Mouse (Mus musculus): ENCODE measurements at regions not wholly inside any gene's neighbourhood (a gene's known extent, or its start where the extent isn't known, plus 50 kb on each side); places are given as distances from the start of the nearest gene placed in this dataset.

- no peak for DNase-seq (ENCODE audit: low spot score in 2 of 2)
Measured at GRCm38 (mm10) chr6:101596995-101597394, 219.3 kb upstream of the Pdzrn3 start.

GRCm38 (mm10) chr6:101593782-101594641 is 216.3 kb upstream of the Pdzrn3 start:
- peak; percentile 24 to 51 for DNase-seq (ENCODE audit: low spot score in 2 of 2)

GRCm38 (mm10) chr6:101585871-101586270 is 208.2 kb upstream of the Pdzrn3 start:
- no peak for DNase-seq (ENCODE audit: low spot score in 2 of 2)

- no peak for DNase-seq (ENCODE audit: low spot score in 2 of 2)
Measured at GRCm38 (mm10) chr6:101580824-101581223, 203.1 kb upstream of the Pdzrn3 start.

- DNase-seq (ENCODE audit: low spot score in 2 of 2): no peak
Measured at GRCm38 (mm10) chr6:101556096-101556495, 178.4 kb upstream of the Pdzrn3 start.

- DNase-seq (ENCODE audit: low spot score in 2 of 2): no peak
Measured at GRCm38 (mm10) chr6:101554965-101555604, 177.4 kb upstream of the Pdzrn3 start.

- no peak for DNase-seq (ENCODE audit: low spot score in 2 of 2)
Measured at GRCm38 (mm10) chr6:101550501-101551268, 173.0 kb upstream of the Pdzrn3 start.

- DNase-seq (ENCODE audit: low spot score in 2 of 2): no peak
Measured at GRCm38 (mm10) chr6:101537581-101537980, 159.9 kb upstream of the Pdzrn3 start.

- peak in 1 of 2 experiments; percentile 24 for DNase-seq (ENCODE audit: low spot score in 2 of 2)
Measured at GRCm38 (mm10) chr6:101534214-101535052, 156.7 kb upstream of the Pdzrn3 start.

- peak in 1 of 2 experiments; percentile 38 for DNase-seq (ENCODE audit: low spot score in 2 of 2)
Measured at GRCm38 (mm10) chr6:101532436-101532835, 154.7 kb upstream of the Pdzrn3 start.

- peak in 1 of 2 experiments; percentile 20 for DNase-seq (ENCODE audit: low spot score in 2 of 2)
Measured at GRCm38 (mm10) chr6:101531914-101532313, 154.2 kb upstream of the Pdzrn3 start.

- no peak for DNase-seq (ENCODE audit: low spot score in 2 of 2)
Measured at GRCm38 (mm10) chr6:101525129-101525528, 147.4 kb upstream of the Pdzrn3 start.

- DNase-seq (ENCODE audit: low spot score in 2 of 2): no peak
Measured at GRCm38 (mm10) chr6:101521316-101521715, 143.6 kb upstream of the Pdzrn3 start.

- no peak for DNase-seq (ENCODE audit: low spot score in 2 of 2)
Measured at GRCm38 (mm10) chr6:101520755-101521154, 143.1 kb upstream of the Pdzrn3 start.

- peak in 1 of 2 experiments; percentile 37 for DNase-seq (ENCODE audit: low spot score in 2 of 2)
Measured at GRCm38 (mm10) chr6:101518904-101519701, 141.4 kb upstream of the Pdzrn3 start.

GRCm38 (mm10) chr6:101517584-101517983 is 139.9 kb upstream of the Pdzrn3 start:
- DNase-seq (ENCODE audit: low spot score in 2 of 2): no peak

GRCm38 (mm10) chr6:101513696-101514095 is 136.0 kb upstream of the Pdzrn3 start:
- no peak for DNase-seq (ENCODE audit: low spot score in 2 of 2)

GRCm38 (mm10) chr6:101502149-101502548 is 124.5 kb upstream of the Pdzrn3 start:
- no peak for DNase-seq (ENCODE audit: low spot score in 2 of 2)

GRCm38 (mm10) chr6:101501716-101502115 is 124.0 kb upstream of the Pdzrn3 start:
- no peak for DNase-seq (ENCODE audit: low spot score in 2 of 2)

- DNase-seq (ENCODE audit: low spot score in 2 of 2): no peak
Measured at GRCm38 (mm10) chr6:101500202-101500601, 122.5 kb upstream of the Pdzrn3 start.
